Mouse (Mus musculus) G1E (cell line): ENCODE results near the gene Cry2.

Experiments used
- CTCF ChIP-seq: IDR thresholded peaks from 2 replicates; pipeline ENCODE4 v1.5.1; 2012; ENCODE audit warnings: low read depth, low read length, inconsistent platforms, mixed read lengths
- GATA1 ChIP-seq: IDR thresholded peaks from 2 replicates; pipeline ENCODE4 v1.6.1; 2012; ENCODE audit warnings: borderline replicate concordance, low read length, inconsistent platforms, mixed read lengths
- POLR2AphosphoS5 ChIP-seq: IDR thresholded peaks from 2 replicates; pipeline ENCODE4 v1.6.1; 2012; ENCODE audit warnings: low read depth, low read length, inconsistent platforms; ENCODE audit not compliant: insufficient replicate concordance
- TAL1 ChIP-seq: conservative IDR thresholded peaks from 2 replicates; pipeline ENCODE4 v1.6.1; 2012; ENCODE audit warnings: low read depth, low read length, inconsistent platforms, mixed read lengths

- no peak for TF ChIP-seq GATA1
- TF ChIP-seq CTCF = no peak
- TF ChIP-seq POLR2AphosphoS5 = no peak
- no peak for TF ChIP-seq TAL1
These were observed 51.1 kb downstream of the Cry2 start for GRCm38 (mm10) chr2:92382759-92383158.
